Mouse (Mus musculus): ENCODE results near the gene P4hb. TPM values are rescaled to one million over a fixed set of nuclear protein-coding genes. Genes with fewer than 3 reads are reported as not detected.

P4hb gene
- polyA plus RNA-seq, 1 experiment: 642 TPM

GRCm38 (mm10) chr11:120518027-120518426, 55.0 kb downstream of the P4hb start:
- TF ChIP-seq GATA1 (IDR thresholded peaks at IDR 0.05; ENCODE audit: low read length): no peak

- TF ChIP-seq GATA1 (IDR thresholded peaks at IDR 0.05; ENCODE audit: low read length): no peak
Observed at GRCm38 (mm10) chr11:120517147-120517546, 55.9 kb downstream of the P4hb start.

DNA sequence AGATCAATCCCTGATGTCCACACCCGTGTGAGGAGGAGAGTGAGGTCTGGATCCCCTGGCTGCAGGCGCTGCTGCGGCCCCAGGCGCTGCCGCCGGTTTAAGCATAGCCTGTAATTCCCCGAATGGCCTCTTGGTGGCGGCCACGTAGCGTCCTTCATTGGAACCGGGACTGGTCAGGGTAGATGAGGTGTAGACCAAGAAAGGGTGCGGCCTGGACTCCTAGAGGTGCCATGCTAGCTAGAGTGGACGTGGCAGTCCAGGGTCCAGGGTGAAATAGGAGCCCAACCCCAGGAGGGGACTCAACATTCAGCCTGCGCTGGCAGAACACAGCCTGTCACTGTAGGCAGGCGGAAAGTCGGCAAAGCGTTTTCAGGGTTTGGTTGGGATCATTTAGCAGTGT, 57.4 kb downstream of the P4hb start:
- no peak for TF ChIP-seq GATA1 (IDR thresholded peaks at IDR 0.05; ENCODE audit: low read length)

DNA sequence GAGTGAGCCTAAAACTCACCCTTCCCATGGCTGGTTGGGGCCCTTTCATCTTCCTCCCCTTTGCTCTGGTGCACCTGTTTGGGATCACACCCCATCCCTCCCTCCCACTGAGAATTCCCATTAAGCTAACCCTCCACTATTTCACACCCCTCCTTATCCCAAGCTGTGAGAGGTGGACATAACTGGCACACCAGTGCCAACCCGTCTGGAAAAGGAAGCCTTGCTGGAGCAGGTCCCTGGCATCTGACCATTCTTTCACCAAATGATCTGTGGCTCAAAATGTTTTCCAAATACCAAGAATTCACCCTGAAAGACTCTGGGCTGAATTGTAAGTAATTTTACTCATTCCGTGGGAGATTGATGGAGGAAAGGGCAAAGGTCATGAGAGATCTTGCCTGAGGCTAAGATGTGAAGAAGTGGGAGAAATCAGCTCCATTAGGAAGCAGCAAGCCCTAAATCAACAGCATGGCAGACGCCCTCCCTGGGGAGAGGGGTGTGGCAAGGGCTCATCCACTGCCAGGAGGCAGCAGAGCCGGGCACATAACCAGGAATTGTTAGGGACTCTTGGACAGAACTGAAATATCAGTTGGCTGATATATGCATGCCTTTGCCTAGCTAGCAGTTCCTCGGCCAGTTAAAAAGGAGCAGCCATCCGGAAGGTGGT, 60.1 kb downstream of the P4hb start:
- no peak for TF ChIP-seq GATA1 (IDR thresholded peaks at IDR 0.05; ENCODE audit: low read length)

DNA sequence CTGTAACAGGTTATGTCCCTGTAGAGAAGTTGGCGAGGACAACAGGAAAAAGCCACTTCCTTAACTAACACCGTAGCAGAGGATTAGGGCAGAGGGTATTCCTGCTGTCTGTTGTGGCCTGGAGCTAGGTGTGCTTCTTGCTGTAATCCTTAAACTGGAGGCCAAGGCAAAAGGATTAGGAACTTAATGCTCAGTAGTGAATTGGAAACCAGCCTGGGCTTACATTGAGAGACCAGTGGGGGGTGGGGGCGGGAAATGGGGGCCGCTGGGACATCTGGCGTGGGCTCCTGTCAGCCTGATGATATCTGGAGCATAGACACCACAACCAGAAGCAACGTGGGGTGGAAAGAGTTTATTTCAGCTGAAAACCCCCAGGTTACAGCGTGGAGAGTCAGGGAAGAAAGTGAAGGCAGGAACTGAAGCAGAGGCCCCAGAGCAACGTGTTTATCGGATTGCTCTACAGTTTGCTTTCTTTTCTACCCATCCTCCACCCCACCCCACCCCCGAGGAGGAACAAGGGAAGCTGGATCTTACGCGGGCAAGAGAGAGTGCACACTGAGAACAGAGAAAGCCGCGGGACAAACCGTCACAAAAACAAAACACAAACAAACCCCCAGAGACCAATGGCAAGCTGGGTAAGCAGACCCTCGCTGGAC, 62.5 kb downstream of the P4hb start:
- TF ChIP-seq GATA1 (IDR thresholded peaks at IDR 0.05; ENCODE audit: low read length): no peak

Other genes with a start within 250 kb of the P4hb start
- 103 and 191 TPM in 2 replicates for gene Actg1, start 224.7 kb downstream of the P4hb start, polyA plus RNA-seq (2012)
- gene Fscn2, start 211.7 kb downstream of the P4hb start, polyA plus RNA-seq (2012): not detected in 2 replicates
- gene Faap100, start 194.5 kb downstream of the P4hb start, polyA plus RNA-seq (2012): 28.1 and 30.6 TPM in 2 replicates
- gene Nploc4, start 135.5 kb downstream of the P4hb start, polyA plus RNA-seq (2012): 55.2 and 115 TPM in 2 replicates
- not detected in 2 replicates for gene Tspan10, start 130.6 kb downstream of the P4hb start, polyA plus RNA-seq (2012)
- gene Pde6g, start 119.8 kb downstream of the P4hb start, polyA plus RNA-seq (2012): 0.17 and 0.31 TPM in 2 replicates
- 20.5 and 22.7 TPM in 2 replicates for gene Oxld1, start 115.2 kb downstream of the P4hb start, polyA plus RNA-seq (2012)
- gene Ccdc137, start 115.1 kb downstream of the P4hb start, polyA plus RNA-seq (2012): 50.2 and 76.0 TPM in 2 replicates
- 26.9 and 44.9 TPM in 2 replicates for gene Arl16, start 105.6 kb downstream of the P4hb start, polyA plus RNA-seq (2012)
- gene Mrpl12, start 88.6 kb downstream of the P4hb start, polyA plus RNA-seq (2012): 600 and 743 TPM in 2 replicates
- gene Slc25a10, start 81.4 kb downstream of the P4hb start, polyA plus RNA-seq (2012): 74.6 and 83.7 TPM in 2 replicates
- gene Gcgr, start 42.6 kb downstream of the P4hb start, polyA plus RNA-seq (2012): not detected in 2 replicates
- gene Mcrip1, start 23.5 kb downstream of the P4hb start, polyA plus RNA-seq (2012): 170 and 215 TPM in 2 replicates
- gene Ppp1r27, start 22.1 kb downstream of the P4hb start, polyA plus RNA-seq (2012): not detected in 2 replicates
- gene Arhgdia, start 8.4 kb upstream of the P4hb start, polyA plus RNA-seq (2012): 1,177 and 1,217 TPM in 2 replicates
- 539 and 588 TPM in 2 replicates for gene Alyref, start 25.1 kb upstream of the P4hb start, polyA plus RNA-seq (2012)
- gene Anapc11, start 25.2 kb upstream of the P4hb start, polyA plus RNA-seq (2012): 200 and 289 TPM in 2 replicates
- 1.7 and 2.3 TPM in 2 replicates for gene Npb, start 35.2 kb upstream of the P4hb start, polyA plus RNA-seq (2012)
- 149 and 196 TPM in 2 replicates for gene Pcyt2, start 44.7 kb upstream of the P4hb start, polyA plus RNA-seq (2012)
- 108 and 170 TPM in 2 replicates for gene Sirt7, start 52.0 kb upstream of the P4hb start, polyA plus RNA-seq (2012)
- 44.0 and 52.0 TPM in 2 replicates for gene Mafg, start 60.3 kb upstream of the P4hb start, polyA plus RNA-seq (2012)
- gene Pycr1, start 70.5 kb upstream of the P4hb start, polyA plus RNA-seq (2012): 1.8 and 3.2 TPM in 2 replicates
- gene Myadml2, start 74.9 kb upstream of the P4hb start, polyA plus RNA-seq (2012): not detected in 2 replicates
- gene Notum, start 87.9 kb upstream of the P4hb start, polyA plus RNA-seq (2012): not detected in 2 replicates
- gene Aspscr1, start 99.7 kb upstream of the P4hb start, polyA plus RNA-seq (2012): 215 and 275 TPM in 2 replicates
- gene Cenpx, start 140.5 kb upstream of the P4hb start, polyA plus RNA-seq (2012): 42.0 and 251 TPM in 2 replicates
- gene Lrrc45, start 140.7 kb upstream of the P4hb start, polyA plus RNA-seq (2012): 28.7 and 33.4 TPM in 2 replicates
- 1.6 and 2.7 TPM in 2 replicates for gene Rac3, start 148.2 kb upstream of the P4hb start, polyA plus RNA-seq (2012)
- gene Dcxr, start 154.0 kb upstream of the P4hb start, polyA plus RNA-seq (2012): 28.9 and 50.8 TPM in 2 replicates
- gene Cbr2, start 158.9 kb upstream of the P4hb start, polyA plus RNA-seq (2012): not detected in 2 replicates
- 2,256 and 2,629 TPM in 2 replicates for gene Hmga1b, start 189.5 kb upstream of the P4hb start, polyA plus RNA-seq (2012)
- gene Rfng, start 211.0 kb upstream of the P4hb start, polyA plus RNA-seq (2012): 50.0 and 86.3 TPM in 2 replicates
- 73.2 and 84.7 TPM in 2 replicates for gene Gps1, start 211.0 kb upstream of the P4hb start, polyA plus RNA-seq (2012)
- 184 and 189 TPM in 2 replicates for gene Dus1l, start 223.2 kb upstream of the P4hb start, polyA plus RNA-seq (2012)